Mouse (Mus musculus) ES-E14 (cell line): ENCODE measurements around the gene Snrnp35.

Source experiments
- CHD2 ChIP-seq: IDR thresholded peaks from 2 replicates; pipeline ENCODE4 v1.6.1; 2014; ENCODE audit warnings: mild to moderate bottlenecking, low read depth, low read length, inconsistent platforms
- HCFC1 ChIP-seq: IDR thresholded peaks from 2 replicates; pipeline ENCODE4 v1.6.1; 2012; ENCODE audit warnings: low read length, inconsistent platforms, borderline replicate concordance; ENCODE audit not compliant: insufficient read depth
- MAFK ChIP-seq: IDR thresholded peaks from 2 replicates; pipeline ENCODE4 v1.6.1; 2014; ENCODE audit warnings: mild to moderate bottlenecking, low read depth, low read length, inconsistent platforms; ENCODE audit not compliant: insufficient read depth
- ZC3H11A ChIP-seq: IDR thresholded peaks from 2 replicates; pipeline ENCODE4 v1.6.1; 2012; ENCODE audit warnings: low read depth, mild to moderate bottlenecking, inconsistent platforms, low read length, borderline replicate concordance
- ZNF384 ChIP-seq: IDR thresholded peaks from 2 replicates; pipeline ENCODE4 v1.6.1; 2012; ENCODE audit warnings: low read depth, low read length, inconsistent platforms

DNA sequence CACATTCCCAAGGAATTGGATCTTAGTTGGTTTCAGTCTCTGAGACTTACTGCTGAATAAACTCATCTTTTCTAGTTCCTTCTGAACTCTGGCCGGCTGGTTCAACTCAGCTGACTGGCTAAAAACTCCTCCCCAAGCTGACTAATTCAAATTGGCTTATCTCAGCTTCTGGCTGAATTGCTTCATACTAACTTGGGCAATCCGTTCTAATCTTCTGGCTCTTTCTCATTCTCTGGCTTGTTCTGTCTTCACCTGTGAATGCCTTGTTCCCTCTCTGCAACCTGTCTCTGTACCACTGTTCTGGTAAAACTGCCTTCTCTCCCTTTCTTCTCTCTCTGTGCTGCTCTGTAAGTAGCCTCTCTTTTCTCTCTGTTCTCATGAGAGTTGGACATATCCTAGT is 40.3 kb upstream of the Snrnp35 start:
- TF ChIP-seq ZNF384 (no peak), ZC3H11A (no peak), HCFC1 (no peak), MAFK (no peak), CHD2 (no peak)
